In the genomic region with DNA sequence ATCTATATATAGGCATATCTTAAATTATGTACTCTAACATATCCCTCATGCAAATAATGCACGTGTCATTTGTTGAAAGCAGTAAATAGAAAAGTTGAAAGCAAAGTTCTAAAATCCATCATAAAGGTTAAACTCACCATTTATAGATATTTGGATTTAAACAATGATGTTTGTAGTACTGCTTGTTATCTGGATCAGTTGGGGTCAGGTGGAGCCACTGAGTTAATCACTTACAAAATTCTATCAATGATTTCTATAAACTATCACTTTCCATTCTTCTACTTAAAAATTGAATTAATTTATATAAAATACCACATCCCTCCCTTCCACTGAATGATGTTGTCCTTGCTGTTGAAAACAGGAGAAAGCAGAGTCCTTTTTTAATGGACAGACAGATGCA, we compare ENCODE assay signal across 27 mouse cellular contexts. TPM values are rescaled to one million over a fixed set of nuclear protein-coding genes. Genes with fewer than 3 reads are reported as not detected.
DNase-seq lines count a peak whose midpoint lies in the region; ATAC-seq and TF ChIP-seq lines count a peak whose summit lies in the region.
"Had no signal": no experiment of that assay in that cellular context is flagged by ENCODE, and none has a peak within 500 bp of the region (broad histone marks: within the 10 kb centered on the region; RNA-seq: fewer than 3 reads in every experiment).

No protein-coding gene starts in this region.

- no peak overlapping the region for H3K4me3 ChIP-seq in intestine, embryonic 15.5 days (replicated peaks)
- no peak overlapping the region for H3K4me3 ChIP-seq in intestine, postnatal 0 days (ENCODE audit: low read depth, low read length)
- H3K4me3 ChIP-seq in liver, adult 2 months (ENCODE audit: insufficient read depth, low read depth, low read length) = no peak overlapping the region
- H3K4me3 ChIP-seq in liver, postnatal 0 days (ENCODE audit: low read depth, low read length) = no peak overlapping the region
- no peak overlapping the region for H3K4me3 ChIP-seq in intestine, embryonic 16.5 days (ENCODE audit: low read length)
- H3K4me3 ChIP-seq in forebrain, embryonic 15.5 days = no peak overlapping the region

- no peak overlapping the region for H3K27ac ChIP-seq in intestine, embryonic 15.5 days
- no peak overlapping the region for H3K27ac ChIP-seq in intestine, postnatal 0 days (ENCODE audit: low read depth, low read length)
- no peak overlapping the region for H3K27ac ChIP-seq in liver, adult 2 months (replicated peaks; ENCODE audit: insufficient read depth, low read depth, low read length)
- H3K27ac ChIP-seq in liver, postnatal 0 days (ENCODE audit: low read depth) = no peak overlapping the region
- no peak overlapping the region for H3K27ac ChIP-seq in intestine, embryonic 16.5 days (ENCODE audit: low read length)
- H3K27ac ChIP-seq in forebrain, embryonic 15.5 days (replicated peaks) = no peak overlapping the region

- H3K4me2 ChIP-seq in intestine, embryonic 15.5 days (replicated peaks) = no peak overlapping the region
- H3K4me2 ChIP-seq in intestine, postnatal 0 days (replicated peaks; ENCODE audit: low read depth) = no peak overlapping the region
- no peak overlapping the region for H3K4me2 ChIP-seq in liver, postnatal 0 days (ENCODE audit: low read depth, low read length)
- H3K4me2 ChIP-seq in intestine, embryonic 16.5 days (ENCODE audit: low read depth, low read length) = no peak overlapping the region
- H3K4me2 ChIP-seq in forebrain, embryonic 15.5 days (replicated peaks) = no peak overlapping the region

- no peaks in the 10 kb centered on the region for H3K4me1 ChIP-seq in intestine, embryonic 15.5 days (replicated peaks)
- no peaks in the 10 kb centered on the region for H3K4me1 ChIP-seq in intestine, postnatal 0 days (replicated peaks; ENCODE audit: control insufficient read depth, insufficient read depth, low read length)
- no peaks in the 10 kb centered on the region for H3K4me1 ChIP-seq in liver, adult 2 months (ENCODE audit: control insufficient read depth, insufficient read depth, low read length)
- no peaks in the 10 kb centered on the region for H3K4me1 ChIP-seq in liver, postnatal 0 days (ENCODE audit: insufficient read depth)
- no peaks in the 10 kb centered on the region for H3K4me1 ChIP-seq in intestine, embryonic 16.5 days (ENCODE audit: control insufficient read depth, insufficient read depth, low read length)
- no peaks in the 10 kb centered on the region for H3K4me1 ChIP-seq in forebrain, embryonic 15.5 days

- TF ChIP-seq EP300 in liver, postnatal 0 days (IDR thresholded peaks at IDR 0.05; ENCODE audit: low read depth) = no peak

- TF ChIP-seq POLR2A in liver, adult 2 months (IDR thresholded peaks at IDR 0.05; ENCODE audit: extremely low read depth, insufficient read depth, low read length) = no peak

- H3K36me3 ChIP-seq in intestine, embryonic 15.5 days = no peaks in the 10 kb centered on the region
- H3K36me3 ChIP-seq in intestine, postnatal 0 days (ENCODE audit: control insufficient read depth, insufficient read depth) = no peaks in the 10 kb centered on the region
- H3K36me3 ChIP-seq in liver, adult 2 months (ENCODE audit: control insufficient read depth, insufficient read depth, low read length) = no peaks in the 10 kb centered on the region
- H3K36me3 ChIP-seq in liver, postnatal 0 days (replicated peaks; ENCODE audit: insufficient read depth, low read length) = no peaks in the 10 kb centered on the region
- no peaks in the 10 kb centered on the region for H3K36me3 ChIP-seq in intestine, embryonic 16.5 days (ENCODE audit: control insufficient read depth, insufficient read depth, low read length)
- no peaks in the 10 kb centered on the region for H3K36me3 ChIP-seq in forebrain, embryonic 15.5 days
- H3K36me3 ChIP-seq: G1E had no signal

- no peak for TF ChIP-seq CTCF in intestine, postnatal 0 days (IDR thresholded peaks at IDR 0.05; ENCODE audit: low read depth)
- no peak for TF ChIP-seq CTCF in liver, adult 2 months (IDR thresholded peaks at IDR 0.05; ENCODE audit: low read depth, low read length)
- TF ChIP-seq CTCF in liver, postnatal 0 days (IDR thresholded peaks at IDR 0.05; ENCODE audit: low read depth) = no peak

- H3K9me3 ChIP-seq in intestine, embryonic 15.5 days = no peaks in the 10 kb centered on the region
- H3K9me3 ChIP-seq in intestine, postnatal 0 days (ENCODE audit: control insufficient read depth) = no peaks in the 10 kb centered on the region
- H3K9me3 ChIP-seq in liver, postnatal 0 days (ENCODE audit: low read length) = no peaks in the 10 kb centered on the region
- H3K9me3 ChIP-seq in intestine, embryonic 16.5 days (ENCODE audit: control insufficient read depth, low read length) = no peaks in the 10 kb centered on the region
- H3K9me3 ChIP-seq in forebrain, embryonic 15.5 days = no peaks in the 10 kb centered on the region
- H3K9me3 ChIP-seq: G1E had no signal

- no peaks in the 10 kb centered on the region for H3K27me3 ChIP-seq in intestine, embryonic 15.5 days (replicated peaks)
- no peaks in the 10 kb centered on the region for H3K27me3 ChIP-seq in intestine, postnatal 0 days (replicated peaks; ENCODE audit: control insufficient read depth, insufficient read depth, low read length)
- no peaks in the 10 kb centered on the region for H3K27me3 ChIP-seq in liver, adult 2 months (ENCODE audit: control insufficient read depth, insufficient read depth, low read length)
- no peaks in the 10 kb centered on the region for H3K27me3 ChIP-seq in liver, postnatal 0 days (ENCODE audit: insufficient read depth, low read length)
- no peaks in the 10 kb centered on the region for H3K27me3 ChIP-seq in intestine, embryonic 16.5 days (replicated peaks; ENCODE audit: control insufficient read depth, insufficient read depth, low read length)
- H3K27me3 ChIP-seq in forebrain, embryonic 15.5 days = no peaks in the 10 kb centered on the region
- H3K27me3 ChIP-seq: CH12.LX, Patski had no signal

- 59% methylated on average over 1 of the region's 1 CpGs for WGBS in intestine, embryonic 15.5 days
- 47% methylated on average over 1 of the region's 1 CpGs for WGBS in intestine, postnatal 0 days
- WGBS in liver, adult 2 months = 55% methylated on average over 1 of the region's 1 CpGs
- WGBS in liver, postnatal 0 days (ENCODE audit: insufficient replicate concordance) = 62% methylated on average over 1 of the region's 1 CpGs
- 58% methylated on average over 1 of the region's 1 CpGs for WGBS in intestine, embryonic 16.5 days
- 87% methylated on average over 1 of the region's 1 CpGs for WGBS in forebrain, embryonic 15.5 days

- no peak overlapping the region for H3K9ac ChIP-seq in intestine, embryonic 15.5 days
- no peak overlapping the region for H3K9ac ChIP-seq in intestine, postnatal 0 days (ENCODE audit: low read depth, low read length)
- H3K9ac ChIP-seq in liver, adult 2 months (ENCODE audit: low read depth, low read length) = no peak overlapping the region
- H3K9ac ChIP-seq in liver, postnatal 0 days (replicated peaks) = no peak overlapping the region
- no peak overlapping the region for H3K9ac ChIP-seq in intestine, embryonic 16.5 days (ENCODE audit: low read depth, low read length)
- no peak overlapping the region for H3K9ac ChIP-seq in forebrain, embryonic 15.5 days (replicated peaks)

- peak; percentile 51; the same call in 1 of the 2 replicates for ATAC-seq in intestine, embryonic 15.5 days
- ATAC-seq in intestine, postnatal 0 days = no peak
- no peak for ATAC-seq in liver, postnatal 0 days
- ATAC-seq in intestine, embryonic 16.5 days = peak; percentile 74
- ATAC-seq in forebrain, embryonic 15.5 days (replicated peaks) = no peak
- ATAC-seq: activated CD4-positive, CD25-positive, alpha-beta regulatory T cell, adult 4 months; CD4-positive, CD25-positive, alpha-beta regulatory T cell, adult 4 months; Patski had no signal

- peak; percentile 14 for DNase-seq in liver, adult 2 months (ENCODE audit: extremely low read depth, low read depth, low spot score)
- no peak for DNase-seq in liver, postnatal 0 days
- DNase-seq: adrenal gland, adult 2 months; adrenal gland, adult 8-10 months; adrenal gland, postnatal 10 days; adrenal gland, postnatal 14 days; adrenal gland, postnatal 25 days; adrenal gland, postnatal 36 days; B cell, adult 2 months; cerebellum, adult 11 months; cerebellum, adult 11-12 months; cerebellum, adult 18-20 months had no signal

- no peaks in the 10 kb centered on the region for H3K79me2 ChIP-seq in liver, adult 2 months (ENCODE audit: control insufficient read depth, insufficient read depth, low read length)

RNA-seq across cellular contexts. Expression of a gene that starts 9.3 kb away (rescaled TPM):
- not detected in 2 replicates for polyA plus RNA-seq in intestine, embryonic 15.5 days (2015; fragmentation: Nextera tagmentation; extraction: Ambion mirVana)
- polyA plus RNA-seq in intestine, postnatal 0 days (2015; fragmentation: Nextera tagmentation; extraction: Ambion mirVana) = not detected in 2 replicates
- not detected in 2 replicates for total RNA-seq in liver, adult 2 months (2014; rRNA removed)
- polyA plus RNA-seq in liver, adult 2 months (2012; rRNA removed) = not detected in 2 replicates
- not detected in 2 replicates for polyA plus RNA-seq in liver, postnatal 0 days (2015; fragmentation: Nextera tagmentation; extraction: Ambion mirVana)
- polyA plus RNA-seq in intestine, embryonic 16.5 days (2015; fragmentation: Nextera tagmentation; extraction: Ambion mirVana) = not detected in 2 replicates
- polyA plus RNA-seq in forebrain, embryonic 15.5 days (2015; fragmentation: Nextera tagmentation; extraction: Ambion mirVana) = not detected in 2 replicates
- total RNA-seq: adrenal gland, adult 18-20 months; adrenal gland, adult 2 months; adrenal gland, adult 8-10 months; adrenal gland, postnatal 10 days; adrenal gland, postnatal 14 days; adrenal gland, postnatal 25 days; adrenal gland, postnatal 36 days; adrenal gland, postnatal 4 days; CH12.LX; ES-E14; G1E; MEL had no signal
- polyA plus RNA-seq: activated CD4-positive, CD25-positive, alpha-beta regulatory T cell, adult 4 months; adrenal gland, adult 2 months; brain, embryonic 14.5 days; C2C12; CD4-positive, CD25-positive, alpha-beta regulatory T cell, adult 4 months; G1E; Patski had no signal

RNA-seq across cellular contexts. Expression of a gene that starts 18.8 kb away (rescaled TPM):
- polyA plus RNA-seq in intestine, embryonic 15.5 days (2015; fragmentation: Nextera tagmentation; extraction: Ambion mirVana) = not detected in 2 replicates
- polyA plus RNA-seq in intestine, postnatal 0 days (2015; fragmentation: Nextera tagmentation; extraction: Ambion mirVana) = not detected in 2 replicates
- total RNA-seq in liver, adult 2 months (2014; rRNA removed) = not detected in 2 replicates
- polyA plus RNA-seq in liver, adult 2 months (2012; rRNA removed) = not detected in 2 replicates
- not detected in 2 replicates for polyA plus RNA-seq in liver, postnatal 0 days (2015; fragmentation: Nextera tagmentation; extraction: Ambion mirVana)
- not detected in 2 replicates for polyA plus RNA-seq in intestine, embryonic 16.5 days (2015; fragmentation: Nextera tagmentation; extraction: Ambion mirVana)
- polyA plus RNA-seq in forebrain, embryonic 15.5 days (2015; fragmentation: Nextera tagmentation; extraction: Ambion mirVana) = not detected in 2 replicates
- total RNA-seq: adrenal gland, adult 18-20 months; adrenal gland, adult 2 months; adrenal gland, adult 8-10 months; adrenal gland, postnatal 10 days; adrenal gland, postnatal 14 days; adrenal gland, postnatal 25 days; adrenal gland, postnatal 36 days; adrenal gland, postnatal 4 days; CH12.LX; ES-E14; MEL had no signal
- polyA plus RNA-seq: adrenal gland, adult 2 months; brain, embryonic 14.5 days; C2C12; CD4-positive, CD25-positive, alpha-beta regulatory T cell, adult 4 months; G1E; Patski had no signal

RNA-seq across cellular contexts. Expression of a gene that starts 28.9 kb away (rescaled TPM):
- polyA plus RNA-seq in intestine, embryonic 15.5 days (2015; fragmentation: Nextera tagmentation; extraction: Ambion mirVana) = not detected in 2 replicates
- 0.03 and 0.07 TPM in 2 replicates for polyA plus RNA-seq in intestine, postnatal 0 days (2015; fragmentation: Nextera tagmentation; extraction: Ambion mirVana)
- total RNA-seq in liver, adult 2 months (2014; rRNA removed) = not detected in 2 replicates
- polyA plus RNA-seq in liver, adult 2 months (2012; rRNA removed) = not detected in 2 replicates
- not detected in 2 replicates for polyA plus RNA-seq in liver, postnatal 0 days (2015; fragmentation: Nextera tagmentation; extraction: Ambion mirVana)
- polyA plus RNA-seq in intestine, embryonic 16.5 days (2015; fragmentation: Nextera tagmentation; extraction: Ambion mirVana) = not detected in 2 replicates
- polyA plus RNA-seq in forebrain, embryonic 15.5 days (2015; fragmentation: Nextera tagmentation; extraction: Ambion mirVana) = not detected in 2 replicates
- total RNA-seq: adrenal gland, adult 18-20 months; adrenal gland, adult 2 months; adrenal gland, adult 8-10 months; adrenal gland, postnatal 10 days; adrenal gland, postnatal 14 days; adrenal gland, postnatal 25 days; adrenal gland, postnatal 36 days; adrenal gland, postnatal 4 days; CH12.LX; ES-E14; MEL had no signal
- polyA plus RNA-seq: activated CD4-positive, CD25-positive, alpha-beta regulatory T cell, adult 4 months; adrenal gland, adult 2 months; brain, embryonic 14.5 days; C2C12; G1E; Patski had no signal

RNA-seq across cellular contexts. Expression of a gene that starts 40.8 kb away (rescaled TPM):
- polyA plus RNA-seq in intestine, embryonic 15.5 days (2015; fragmentation: Nextera tagmentation; extraction: Ambion mirVana) = not detected in 2 replicates
- not detected in 2 replicates for polyA plus RNA-seq in intestine, postnatal 0 days (2015; fragmentation: Nextera tagmentation; extraction: Ambion mirVana)
- not detected in 2 replicates for total RNA-seq in liver, adult 2 months (2014; rRNA removed)
- polyA plus RNA-seq in liver, adult 2 months (2012; rRNA removed) = not detected in 2 replicates
- polyA plus RNA-seq in liver, postnatal 0 days (2015; fragmentation: Nextera tagmentation; extraction: Ambion mirVana) = not detected in 2 replicates
- polyA plus RNA-seq in intestine, embryonic 16.5 days (2015; fragmentation: Nextera tagmentation; extraction: Ambion mirVana) = not detected in 2 replicates
- not detected in 2 replicates for polyA plus RNA-seq in forebrain, embryonic 15.5 days (2015; fragmentation: Nextera tagmentation; extraction: Ambion mirVana)
- total RNA-seq: adrenal gland, adult 18-20 months; adrenal gland, adult 2 months; adrenal gland, adult 8-10 months; adrenal gland, postnatal 10 days; adrenal gland, postnatal 14 days; adrenal gland, postnatal 25 days; adrenal gland, postnatal 36 days; adrenal gland, postnatal 4 days; CH12.LX; ES-E14; MEL had no signal
- polyA plus RNA-seq: activated CD4-positive, CD25-positive, alpha-beta regulatory T cell, adult 4 months; adrenal gland, adult 2 months; brain, embryonic 14.5 days; C2C12; CD4-positive, CD25-positive, alpha-beta regulatory T cell, adult 4 months; G1E; Patski had no signal

RNA-seq across cellular contexts. Expression of a gene that starts 53.7 kb away (rescaled TPM):
- polyA plus RNA-seq in intestine, embryonic 15.5 days (2015; fragmentation: Nextera tagmentation; extraction: Ambion mirVana) = not detected in 2 replicates
- not detected in 2 replicates for polyA plus RNA-seq in intestine, postnatal 0 days (2015; fragmentation: Nextera tagmentation; extraction: Ambion mirVana)
- not detected in 2 replicates for total RNA-seq in liver, adult 2 months (2014; rRNA removed)
- polyA plus RNA-seq in liver, adult 2 months (2012; rRNA removed) = not detected in 2 replicates
- not detected in 2 replicates for polyA plus RNA-seq in liver, postnatal 0 days (2015; fragmentation: Nextera tagmentation; extraction: Ambion mirVana)
- not detected in 2 replicates for polyA plus RNA-seq in intestine, embryonic 16.5 days (2015; fragmentation: Nextera tagmentation; extraction: Ambion mirVana)
- polyA plus RNA-seq in forebrain, embryonic 15.5 days (2015; fragmentation: Nextera tagmentation; extraction: Ambion mirVana) = not detected in 2 replicates
- total RNA-seq: adrenal gland, adult 18-20 months; adrenal gland, adult 2 months; adrenal gland, adult 8-10 months; adrenal gland, postnatal 10 days; adrenal gland, postnatal 14 days; adrenal gland, postnatal 25 days; adrenal gland, postnatal 36 days; adrenal gland, postnatal 4 days; CH12.LX; ES-E14 had no signal
- polyA plus RNA-seq: adrenal gland, adult 2 months; brain, embryonic 14.5 days; C2C12; CD4-positive, CD25-positive, alpha-beta regulatory T cell, adult 4 months; G1E; Patski had no signal

Comparison
In these comparisons a context has a peak if more than half of its experiments do, and no peak if none do; other contexts are left out.
1. ATAC-seq: peak in intestine, embryonic 15.5 days (single experiment) and intestine, embryonic 16.5 days (single experiment); none in intestine, postnatal 0 days (single experiment), liver, postnatal 0 days (single experiment) and forebrain, embryonic 15.5 days (single experiment).